Mouse (Mus musculus): ENCODE results near the gene Exosc10. TPM values are rescaled to one million over a fixed set of nuclear protein-coding genes. Genes with fewer than 3 reads are reported as not detected.
A peak's percentile ranks its signal among the peaks of the same experiment; 100 is the strongest.

Gene Exosc10
- 81.9 and 91.2 TPM in 2 replicates for polyA plus RNA-seq (2015; fragmentation: Nextera tagmentation; extraction: Ambion mirVana)

DNA sequence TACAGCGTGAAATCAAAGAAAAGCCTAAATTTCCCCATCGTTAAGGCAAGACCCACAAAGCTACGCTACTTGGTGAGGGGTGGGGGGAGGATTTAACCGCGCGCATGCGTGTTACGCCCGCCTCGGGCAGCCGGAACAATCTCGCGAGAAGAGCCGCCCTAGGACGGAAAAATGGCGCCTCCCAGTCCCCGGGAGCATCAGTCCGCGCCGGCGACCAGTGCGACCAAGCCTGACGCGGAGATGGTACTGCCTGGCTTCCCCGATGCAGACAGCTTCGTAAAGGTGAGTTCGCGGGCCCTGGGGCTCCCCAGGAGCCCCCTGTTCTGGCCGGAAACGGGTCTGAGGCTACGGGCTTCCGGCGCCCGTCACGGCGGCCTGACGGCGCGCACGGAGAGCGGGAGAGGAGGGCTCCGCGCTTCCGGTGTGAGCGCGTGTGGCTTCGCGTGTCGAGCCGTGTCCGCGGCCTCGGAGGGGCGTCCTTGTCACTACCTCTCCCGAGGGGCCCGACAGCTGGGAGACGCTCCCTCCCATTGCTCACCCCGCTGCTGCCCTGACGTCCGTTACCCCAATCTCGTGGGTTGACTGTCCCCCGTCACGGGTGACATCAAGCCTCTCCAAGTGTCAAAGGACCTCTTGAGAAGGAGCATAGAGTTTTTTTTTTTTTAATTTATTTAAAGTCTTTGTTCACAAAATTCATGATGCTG is at the start of gene Exosc10:
TSS of gene Exosc10 (plus strand) at position 133 of the 704 bp plus-strand sequence.
- peak; percentile 97 for ATAC-seq (ENCODE audit: low FRiP score)
- Histone ChIP-seq H3K27ac (replicated peaks) (peak within 1 kb of the TSS; percentile 96), H3K4me2 (peak within 1 kb of the TSS; percentile 68), H3K4me3 (replicated peaks) (peak within 1 kb of the TSS; percentile 91), H3K4me1 (peaks cover 11% of the 10 kb centered on the region), H3K36me3 (peaks cover 68% of the 10 kb centered on the region), H3K9me3 (replicated peaks) (no peaks in the 10 kb centered on the region), H3K27me3 (replicated peaks) (no peaks in the 10 kb centered on the region), H3K9ac (replicated peaks) (peak within 1 kb of the TSS; percentile 91)
- under 1% methylated on average over 62 of the region's 63 CpGs for WGBS

- Histone ChIP-seq H3K4me1 (peaks cover 11% of the 10 kb centered on the region), H3K4me3 (replicated peaks) (no peak overlapping the region), H3K36me3 (peaks cover 39% of the 10 kb centered on the region), H3K9ac (replicated peaks) (no peak overlapping the region), H3K27me3 (replicated peaks) (no peaks in the 10 kb centered on the region), H3K9me3 (replicated peaks) (peaks cover 3% of the 10 kb centered on the region; the same call in 1 of the 2 replicates), H3K27ac (replicated peaks) (no peak overlapping the region), H3K4me2 (no peak overlapping the region)
- no peak for ATAC-seq (ENCODE audit: low FRiP score)
- 90% methylated on average over 8 of the region's 8 CpGs for WGBS
Observed at GRCm38 (mm10) chr4:148509450-148510084, 48.7 kb upstream of the Exosc10 start.

GRCm38 (mm10) chr4:148510691-148511090 is 47.5 kb upstream of the Exosc10 start:
- Histone ChIP-seq H3K4me1 (peaks cover 7% of the 10 kb centered on the region; the same call in 1 of the 2 replicates), H3K9ac (replicated peaks) (no peak overlapping the region), H3K4me2 (no peak overlapping the region), H3K36me3 (peaks cover 50% of the 10 kb centered on the region), H3K9me3 (replicated peaks) (peaks cover 3% of the 10 kb centered on the region; the same call in 1 of the 2 replicates), H3K27me3 (replicated peaks) (no peaks in the 10 kb centered on the region), H3K27ac (replicated peaks) (no peak overlapping the region), H3K4me3 (replicated peaks) (no peak overlapping the region)
- ATAC-seq (ENCODE audit: low FRiP score) = no peak
- WGBS = 85% methylated on average over 4 of the region's 4 CpGs

DNA sequence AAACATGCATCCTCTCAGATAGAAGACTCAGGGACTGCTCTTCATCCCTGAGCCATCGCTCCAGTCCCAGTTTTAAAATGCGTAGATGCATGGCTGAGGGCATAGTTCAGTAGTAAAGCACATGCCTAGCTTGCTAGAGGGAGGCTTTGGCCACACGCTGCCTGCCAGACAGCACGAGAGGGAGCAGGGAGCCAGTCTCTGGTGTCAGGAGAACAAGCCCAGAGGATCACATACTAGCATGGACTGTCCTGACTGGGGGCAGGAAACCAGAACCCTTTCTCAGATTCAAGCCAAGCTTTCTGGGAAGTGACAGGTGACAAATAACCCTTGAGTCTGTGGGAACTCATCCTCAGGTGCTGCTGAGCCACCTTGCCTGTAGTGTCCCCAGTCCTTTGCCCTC is 46.9 kb upstream of the Exosc10 start:
- 91% methylated on average over 4 of the region's 4 CpGs for WGBS
- Histone ChIP-seq H3K36me3 (peaks cover 48% of the 10 kb centered on the region), H3K4me1 (peaks cover 7% of the 10 kb centered on the region; the same call in 1 of the 2 replicates), H3K27ac (replicated peaks) (no peak overlapping the region), H3K9ac (replicated peaks) (no peak overlapping the region), H3K4me3 (replicated peaks) (no peak overlapping the region), H3K4me2 (no peak overlapping the region), H3K27me3 (replicated peaks) (no peaks in the 10 kb centered on the region), H3K9me3 (replicated peaks) (peaks cover 3% of the 10 kb centered on the region; the same call in 1 of the 2 replicates)
- ATAC-seq (ENCODE audit: low FRiP score) = no peak

- 48% methylated on average over 6 of the region's 6 CpGs for WGBS
- H3K4me2 ChIP-seq = no peak overlapping the region
- ATAC-seq (ENCODE audit: low FRiP score) = no peak; the same call in 1 of the 2 replicates
- H3K36me3 ChIP-seq = peaks cover 62% of the 10 kb centered on the region
- peaks cover 13% of the 10 kb centered on the region for H3K4me1 ChIP-seq
- no peaks in the 10 kb centered on the region for H3K27me3 ChIP-seq (replicated peaks)
- peak overlapping the region; percentile 45; the same call in 1 of the 2 replicates for H3K27ac ChIP-seq (replicated peaks)
- H3K9ac ChIP-seq (replicated peaks) = no peak overlapping the region
- peaks cover 3% of the 10 kb centered on the region; the same call in 1 of the 2 replicates for H3K9me3 ChIP-seq (replicated peaks)
- H3K4me3 ChIP-seq (replicated peaks) = no peak overlapping the region
Observed at GRCm38 (mm10) chr4:148513021-148513559, 45.1 kb upstream of the Exosc10 start.

GRCm38 (mm10) chr4:148515313-148515712 is 42.9 kb upstream of the Exosc10 start:
- Histone ChIP-seq H3K4me1 (peaks cover 20% of the 10 kb centered on the region), H3K36me3 (peaks cover 64% of the 10 kb centered on the region), H3K27me3 (replicated peaks) (no peaks in the 10 kb centered on the region), H3K27ac (replicated peaks) (no peak overlapping the region), H3K4me2 (no peak overlapping the region), H3K9me3 (replicated peaks) (no peaks in the 10 kb centered on the region), H3K4me3 (replicated peaks) (no peak overlapping the region), H3K9ac (replicated peaks) (no peak overlapping the region)
- WGBS = 93% methylated on average over 2 of the region's 2 CpGs
- ATAC-seq (ENCODE audit: low FRiP score) = no peak

DNA sequence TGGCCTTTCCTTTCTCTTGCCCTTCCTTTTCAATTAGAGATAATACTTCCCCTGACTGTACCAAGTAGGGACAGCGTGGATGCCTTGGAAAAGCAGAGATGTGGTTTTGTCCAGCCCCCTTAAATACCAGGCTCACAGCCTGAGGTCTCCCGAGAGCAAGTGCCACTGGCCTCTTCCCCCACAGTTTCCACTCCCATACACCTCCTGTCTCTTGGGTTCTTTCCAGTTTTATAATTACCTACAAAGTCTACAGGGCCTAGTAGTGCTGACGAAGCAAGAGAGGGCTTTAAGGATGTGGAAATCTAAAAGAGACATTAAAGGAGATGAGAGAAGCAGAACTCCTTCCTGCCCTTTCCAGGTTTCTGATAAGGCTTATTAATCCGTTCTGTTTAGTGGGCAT is 40.4 kb upstream of the Exosc10 start:
- Histone ChIP-seq H3K9me3 (replicated peaks) (no peaks in the 10 kb centered on the region), H3K27ac (replicated peaks) (peak overlapping the region; percentile 43), H3K36me3 (peaks cover 72% of the 10 kb centered on the region), H3K4me2 (no peak overlapping the region), H3K4me3 (replicated peaks) (no peak overlapping the region), H3K4me1 (peaks cover 15% of the 10 kb centered on the region), H3K27me3 (replicated peaks) (no peaks in the 10 kb centered on the region), H3K9ac (replicated peaks) (0 out of 2 replicates have a peak overlapping the region, but pooled peaks have one; percentile 10)
- no peak for ATAC-seq (ENCODE audit: low FRiP score)
- 54% methylated on average over 4 of the region's 4 CpGs for WGBS

DNA sequence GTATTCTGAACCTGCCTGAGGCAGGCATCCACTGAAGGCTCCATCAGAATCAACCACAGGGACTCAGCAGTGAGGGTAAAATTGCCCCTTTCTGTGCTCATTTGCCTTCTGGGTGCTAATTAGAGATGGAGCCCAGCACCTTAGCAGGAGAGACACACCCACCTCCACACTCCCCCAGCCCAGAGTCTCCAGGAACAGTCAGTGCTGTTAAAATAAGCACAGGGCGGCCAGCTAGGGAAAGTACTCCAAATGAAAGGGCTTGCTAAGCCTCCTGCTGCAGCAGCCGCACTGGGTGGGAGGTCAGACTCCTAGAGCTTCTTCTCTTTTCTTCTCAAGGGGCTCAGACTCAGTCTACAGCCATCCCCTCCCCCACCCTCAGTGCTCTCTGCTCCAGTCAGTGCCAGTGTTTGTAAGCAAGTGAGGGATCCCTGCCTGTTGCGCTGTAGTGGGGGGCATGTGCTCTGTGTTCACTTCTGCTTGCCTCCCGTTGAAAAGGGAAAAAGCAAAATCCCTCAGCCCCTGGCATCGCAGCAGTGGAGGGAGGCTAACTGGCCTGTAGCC is 39.9 kb upstream of the Exosc10 start:
- Histone ChIP-seq H3K27me3 (replicated peaks) (no peaks in the 10 kb centered on the region), H3K9me3 (replicated peaks) (no peaks in the 10 kb centered on the region), H3K36me3 (peaks cover 74% of the 10 kb centered on the region), H3K4me1 (peaks cover 12% of the 10 kb centered on the region), H3K4me3 (replicated peaks) (no peak overlapping the region), H3K4me2 (no peak overlapping the region), H3K27ac (replicated peaks) (peak overlapping the region; percentile 43), H3K9ac (replicated peaks) (no peak overlapping the region)
- ATAC-seq (ENCODE audit: low FRiP score) = no peak
- WGBS = 30% methylated on average over 5 of the region's 5 CpGs

DNA sequence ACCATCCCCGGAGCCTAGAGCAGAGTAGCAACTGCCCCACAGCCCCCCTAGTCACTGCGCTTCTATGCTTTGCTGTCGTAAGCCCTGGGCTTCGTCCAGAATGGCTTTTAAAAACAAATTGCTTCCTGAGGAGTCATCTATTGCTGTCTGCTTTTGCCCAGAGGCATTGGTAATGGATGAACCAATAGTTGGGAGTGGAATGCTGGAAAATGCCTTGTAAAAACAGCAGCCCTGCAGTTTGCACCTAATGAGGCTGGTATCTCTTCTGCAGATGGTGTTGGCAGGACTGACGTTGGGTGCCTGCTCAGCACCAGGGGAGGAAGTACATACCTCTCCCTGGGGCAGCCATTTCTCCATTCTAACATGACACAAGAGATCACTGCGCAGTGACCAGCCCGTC is 34.7 kb upstream of the Exosc10 start:
- Histone ChIP-seq H3K4me2 (no peak overlapping the region), H3K9me3 (replicated peaks) (no peaks in the 10 kb centered on the region), H3K27ac (replicated peaks) (peak overlapping the region; percentile 64), H3K36me3 (peaks cover 75% of the 10 kb centered on the region), H3K9ac (replicated peaks) (no peak overlapping the region), H3K27me3 (replicated peaks) (no peaks in the 10 kb centered on the region), H3K4me1 (peaks cover 7% of the 10 kb centered on the region), H3K4me3 (replicated peaks) (no peak overlapping the region)
- ATAC-seq (ENCODE audit: low FRiP score) = peak; percentile 73
- WGBS = 60% methylated on average over 7 of the region's 7 CpGs

DNA sequence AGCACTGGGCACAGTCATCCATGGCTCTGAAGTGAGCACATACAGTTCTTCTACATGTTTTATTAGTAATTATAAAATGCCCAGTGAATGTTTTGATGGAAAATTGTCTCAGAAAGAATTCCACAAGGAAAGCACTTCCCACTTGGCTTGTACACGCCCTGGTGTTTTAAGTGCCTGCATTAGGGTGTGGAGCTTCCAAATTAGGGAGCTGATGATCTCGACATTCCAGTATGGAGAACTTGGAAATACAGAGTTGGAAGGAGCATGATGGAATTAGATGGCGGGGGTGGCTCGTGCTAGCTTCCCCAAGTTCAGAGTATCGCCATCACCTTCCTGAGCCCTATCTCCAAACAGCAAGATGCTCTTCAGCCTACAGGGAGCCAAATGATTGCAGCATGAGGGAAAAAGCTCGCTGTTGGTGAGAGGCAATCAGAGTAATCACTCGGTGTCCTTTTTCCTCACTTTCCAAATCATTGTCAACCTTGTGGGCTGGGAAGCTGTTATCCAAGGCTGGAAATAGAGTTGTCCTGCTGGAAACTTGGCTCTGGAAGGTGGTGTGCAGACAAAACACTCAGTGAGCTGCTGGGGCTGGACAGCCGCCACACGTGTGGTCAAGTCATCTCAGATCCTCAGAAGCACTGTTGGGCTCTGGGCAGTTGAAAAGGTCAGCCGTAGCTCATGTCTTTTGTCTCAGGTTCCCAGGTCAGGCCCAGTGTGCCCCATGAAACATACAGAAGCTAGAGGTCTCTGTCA is 30.9 kb upstream of the Exosc10 start:
- 92% methylated on average over 10 of the region's 10 CpGs for WGBS
- ATAC-seq (ENCODE audit: low FRiP score) = no peak
- Histone ChIP-seq H3K36me3 (peaks cover 79% of the 10 kb centered on the region), H3K4me2 (no peak overlapping the region), H3K9ac (replicated peaks) (no peak overlapping the region), H3K9me3 (replicated peaks) (no peaks in the 10 kb centered on the region), H3K27ac (replicated peaks) (no peak overlapping the region), H3K27me3 (replicated peaks) (no peaks in the 10 kb centered on the region), H3K4me1 (peaks cover 4% of the 10 kb centered on the region; the same call in 1 of the 2 replicates), H3K4me3 (replicated peaks) (no peak overlapping the region)

DNA sequence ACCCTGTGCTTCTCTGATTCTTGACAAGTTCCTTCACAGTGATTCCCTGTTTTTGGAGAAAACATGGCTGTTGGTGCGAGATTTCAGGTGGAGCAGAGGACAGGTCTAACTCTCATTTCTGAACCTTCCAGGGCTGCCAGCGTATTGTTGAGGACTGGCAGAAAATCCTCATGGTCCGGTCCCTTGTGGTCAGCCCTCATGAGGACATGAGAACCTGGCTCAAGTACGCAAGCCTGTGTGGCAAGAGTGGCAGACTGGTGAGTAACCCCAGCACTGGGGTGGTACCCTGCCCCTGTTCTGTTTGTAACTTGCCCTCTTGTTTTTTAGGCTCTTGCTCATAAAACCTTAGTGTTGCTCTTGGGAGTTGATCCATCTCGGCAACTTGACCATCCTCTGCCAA is 27.9 kb upstream of the Exosc10 start:
- WGBS = 92% methylated on average over 5 of the region's 5 CpGs
- Histone ChIP-seq H3K27me3 (replicated peaks) (no peaks in the 10 kb centered on the region), H3K4me2 (no peak overlapping the region), H3K4me3 (replicated peaks) (no peak overlapping the region), H3K27ac (replicated peaks) (no peak overlapping the region), H3K9ac (replicated peaks) (no peak overlapping the region), H3K36me3 (peaks cover 87% of the 10 kb centered on the region), H3K9me3 (replicated peaks) (no peaks in the 10 kb centered on the region), H3K4me1 (no peaks in the 10 kb centered on the region)
- ATAC-seq (ENCODE audit: low FRiP score) = no peak

Measured in neural tube, embryonic 15.5 days (tissue).